Mouse (Mus musculus) CD4-positive helper T cell, adult 2 months (primary cell): ENCODE measurements around the gene Scyl3.
A peak's percentile ranks its signal among the peaks of the same experiment; 100 is the strongest.

ENCODE experiments used
- DNase-seq: peaks from one replicate; pipeline ENCODE4 v3.0.0-alpha.2; 2012; ENCODE audit warnings: low read depth, missing footprints, low spot score

Gene Scyl3

DNA sequence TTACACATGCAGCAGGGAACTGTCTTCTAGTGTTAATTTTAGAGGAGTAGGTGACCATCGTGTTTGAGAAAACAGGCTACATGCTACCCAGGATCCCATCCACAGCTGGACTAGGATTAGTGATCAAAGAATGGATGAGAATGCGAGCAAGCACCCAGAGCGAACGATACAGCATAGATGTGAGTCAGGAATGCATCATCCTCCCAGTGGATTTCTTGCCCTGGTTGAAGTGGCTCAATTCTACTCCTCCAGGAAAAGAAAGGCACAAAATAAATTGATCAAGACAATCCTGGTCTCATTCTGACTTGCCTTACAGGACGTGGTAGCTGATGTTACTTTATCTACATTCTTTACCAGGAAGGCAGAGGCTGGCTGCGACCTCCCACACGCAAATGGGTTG lies at the start of gene Scyl3:
Gene Scyl3, plus strand, starts transcription at position 255 of the 400 bp plus-strand sequence.
- no peak for DNase-seq

DNA sequence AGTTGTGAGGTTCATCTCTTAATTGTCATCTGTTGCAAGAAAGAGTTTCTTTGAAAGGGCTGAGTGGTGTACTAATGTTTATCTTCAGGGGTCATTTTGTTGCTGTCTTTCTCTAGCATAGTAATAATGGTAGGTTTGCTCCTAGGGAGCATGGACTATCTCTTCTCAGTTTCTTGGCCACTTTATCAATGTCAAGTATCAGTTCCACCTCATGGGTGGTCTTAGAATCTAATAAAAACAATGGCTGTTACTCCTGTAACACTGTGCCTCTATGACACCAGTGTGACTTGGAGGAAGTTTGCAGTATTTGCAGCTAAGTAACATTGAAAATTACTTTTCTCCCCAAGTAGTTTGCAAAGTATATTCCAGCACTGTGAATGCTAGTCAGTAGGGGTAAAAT lies 39.3 kb upstream of the Scyl3 start:
- no peak for DNase-seq

DNA sequence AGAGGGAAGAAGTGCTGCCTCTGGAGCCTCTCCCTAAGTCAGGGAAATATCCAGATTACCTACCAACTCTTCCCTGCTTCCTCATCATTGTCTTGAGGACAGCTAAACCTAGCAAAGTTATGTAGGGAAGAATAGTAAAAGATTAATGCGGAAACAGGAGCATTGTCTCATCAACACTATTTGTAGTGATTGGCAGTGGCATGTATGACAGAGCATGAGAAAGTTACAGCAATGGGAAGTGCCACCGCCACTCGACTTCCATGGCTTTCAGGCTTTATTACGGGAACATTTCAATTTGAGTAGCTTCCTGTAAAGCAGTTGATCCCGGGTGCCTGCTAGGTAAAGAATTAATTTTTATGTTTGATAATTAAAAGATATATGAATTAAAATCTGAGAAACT lies 35.6 kb upstream of the Scyl3 start:
- no peak for DNase-seq

DNA sequence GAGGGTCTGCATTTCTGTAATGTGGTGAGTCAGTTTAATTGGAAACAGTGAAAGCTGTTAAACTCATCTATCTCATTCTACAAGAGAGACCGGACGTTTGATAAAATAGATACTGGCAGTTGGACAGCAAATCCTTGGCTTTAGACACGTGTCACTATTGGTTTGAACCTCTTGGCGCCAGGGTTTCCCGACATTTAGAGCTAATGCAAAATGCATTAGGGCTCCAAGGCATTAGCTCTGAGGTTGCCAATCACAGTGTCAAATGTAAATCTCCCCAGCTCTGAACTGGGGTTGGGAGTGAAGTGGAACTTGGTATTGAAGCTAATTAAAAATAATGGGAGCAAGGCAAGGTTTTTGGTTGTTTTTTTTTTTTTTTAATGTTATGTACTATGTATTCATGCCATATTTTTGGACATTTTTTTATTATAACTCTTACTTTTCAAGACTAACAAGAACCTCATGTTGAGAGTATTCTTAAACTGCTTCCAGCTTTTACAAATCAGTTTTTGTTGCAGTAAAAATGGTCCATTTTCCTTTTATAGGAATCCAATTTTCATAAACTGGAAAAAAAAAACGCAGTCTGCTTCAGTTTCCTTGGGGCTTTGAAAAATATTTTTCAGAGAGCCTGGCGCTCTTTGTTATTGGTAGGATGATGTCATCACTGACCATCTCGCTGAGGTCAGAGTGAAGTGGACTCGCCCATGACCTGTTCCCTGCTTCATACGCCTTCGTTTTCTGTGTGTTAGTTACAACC lies 34.9 kb upstream of the Scyl3 start:
- no peak for DNase-seq

DNA sequence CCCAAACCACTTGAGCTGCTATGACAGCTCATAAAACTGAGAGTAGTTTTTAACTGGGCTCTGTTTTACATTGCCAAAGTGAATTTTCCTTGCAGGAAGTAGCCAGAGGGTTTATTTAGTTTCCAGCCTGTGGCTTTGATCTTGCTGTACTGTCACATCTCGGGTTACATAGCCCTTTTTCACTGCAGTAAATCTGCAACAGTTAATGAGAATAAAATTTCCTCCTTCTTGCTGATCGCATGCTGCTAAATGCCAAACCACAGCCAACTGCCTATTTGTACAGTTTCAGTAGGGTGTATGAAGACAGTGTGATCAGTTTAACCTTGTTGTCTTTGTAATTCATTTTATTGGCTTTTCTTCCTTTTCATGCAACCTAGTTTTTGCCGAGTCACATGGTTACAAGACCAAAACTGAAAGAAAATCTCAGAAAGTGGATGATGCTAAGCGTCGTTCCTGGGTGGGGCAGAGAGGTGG lies 30.6 kb upstream of the Scyl3 start:
- peak; percentile 41 for DNase-seq

DNA sequence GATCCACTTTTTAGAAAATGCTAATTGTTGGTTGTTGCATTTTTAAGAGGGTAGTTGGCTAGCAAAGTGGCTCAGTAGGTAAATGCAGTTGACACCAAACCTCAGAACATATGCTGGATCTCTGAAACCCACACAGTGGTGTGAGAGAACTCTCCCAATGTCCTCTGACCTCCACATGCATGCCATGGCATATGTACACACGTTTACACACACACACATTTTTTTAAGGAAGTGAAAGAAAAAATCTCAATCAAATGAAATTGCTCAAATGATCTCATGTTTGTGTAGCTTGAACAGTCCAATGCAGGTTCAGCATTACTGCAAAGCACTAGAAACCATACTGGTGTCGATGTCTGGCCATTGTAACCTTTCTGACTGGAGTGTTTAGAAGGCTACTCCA lies 29.3 kb upstream of the Scyl3 start:
- no peak for DNase-seq

DNA sequence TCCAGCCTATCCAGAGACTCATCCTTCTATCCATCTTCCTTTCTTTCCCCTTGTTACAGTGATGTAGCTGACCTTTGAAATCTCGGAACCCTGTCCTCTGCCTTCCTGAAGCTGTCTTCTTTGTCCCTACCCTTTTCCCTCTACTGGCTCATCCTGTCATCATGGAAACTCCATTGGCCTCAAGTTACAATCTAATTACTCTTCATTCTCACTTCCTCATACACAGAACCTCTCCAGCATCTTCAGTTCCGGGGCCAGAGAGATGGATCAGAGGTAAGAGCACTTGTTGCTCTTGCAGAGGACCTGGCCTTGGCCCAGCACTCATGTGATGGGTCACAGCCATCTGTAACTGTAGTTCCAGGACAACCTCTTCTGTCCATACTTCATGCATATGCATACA lies 28.7 kb upstream of the Scyl3 start:
- DNase-seq: no peak

DNA sequence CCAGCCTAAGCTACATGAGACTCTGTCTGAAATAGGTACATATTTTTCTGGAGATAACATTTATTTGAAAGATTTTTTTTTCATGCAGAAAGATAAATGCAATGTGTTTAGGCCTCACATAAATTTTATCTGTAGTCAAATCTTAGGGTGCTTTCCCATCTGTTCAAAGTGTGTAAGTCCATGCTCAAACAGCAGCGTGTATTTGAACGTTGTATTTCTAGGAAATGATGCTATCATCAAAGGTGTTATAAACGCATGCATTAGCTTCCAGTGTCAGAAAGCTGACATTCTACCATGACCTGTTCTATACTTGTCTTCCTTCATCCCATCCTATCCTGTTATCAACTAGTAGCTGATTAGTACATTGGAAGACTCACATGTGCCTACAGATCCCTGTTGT lies 25.5 kb upstream of the Scyl3 start:
- peak; percentile 6 for DNase-seq

DNA sequence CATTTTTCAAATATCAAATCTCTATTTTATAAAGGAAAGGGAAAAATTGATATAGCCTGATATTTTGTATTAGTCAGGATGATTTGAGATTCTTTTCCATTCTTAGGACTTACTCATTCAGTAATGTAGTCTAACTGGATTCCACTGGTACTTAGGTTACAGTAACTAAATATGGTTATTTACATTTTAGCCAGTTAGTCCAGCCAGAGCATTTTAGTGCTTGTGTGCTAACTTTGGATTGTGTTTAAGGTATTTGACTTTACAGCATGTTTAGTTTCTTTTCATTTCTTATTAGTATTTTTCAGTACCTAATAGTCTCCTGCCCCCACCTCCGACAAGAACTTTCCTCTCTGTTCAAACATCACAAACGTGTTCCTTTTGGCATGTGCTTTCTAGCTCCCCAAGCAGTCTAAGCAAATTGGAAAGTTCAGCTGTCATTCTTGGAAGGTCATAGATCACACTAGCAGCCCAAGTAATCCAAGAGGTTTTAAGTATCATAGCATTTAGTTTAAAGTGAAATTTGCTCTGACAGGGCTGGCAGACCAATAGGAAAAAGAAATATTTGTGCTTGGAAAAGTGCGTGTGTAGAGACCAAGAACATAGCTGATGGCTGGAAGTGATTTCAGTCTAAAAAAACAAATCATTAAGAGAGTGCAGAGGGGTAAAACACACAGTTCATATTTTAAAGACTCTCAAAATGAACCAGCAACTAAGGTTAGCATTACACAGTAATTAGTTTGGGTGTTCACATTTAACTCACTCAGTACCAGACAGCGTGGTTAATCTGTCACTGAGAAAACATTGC lies 21.7 kb upstream of the Scyl3 start:
- DNase-seq: no peak

DNA sequence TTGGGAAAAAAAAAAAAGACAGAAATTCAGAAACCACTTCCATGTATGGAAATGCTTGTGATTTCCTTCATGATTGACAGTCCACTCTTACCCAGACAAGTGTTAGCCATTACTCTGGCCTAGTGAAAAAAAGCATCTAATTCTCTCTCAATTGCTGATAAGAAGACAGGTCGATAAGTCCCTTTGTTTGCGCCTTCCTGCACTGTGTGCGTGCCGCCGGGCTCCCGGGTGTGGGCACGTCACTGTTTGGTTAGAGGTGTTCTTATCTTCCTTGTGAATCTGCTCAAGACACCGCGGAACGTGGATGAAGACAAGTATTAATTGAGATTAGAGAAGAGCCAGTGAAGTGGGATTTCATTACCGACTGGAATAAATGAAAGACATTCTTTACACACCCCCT lies 20.5 kb upstream of the Scyl3 start:
- no peak for DNase-seq

DNA sequence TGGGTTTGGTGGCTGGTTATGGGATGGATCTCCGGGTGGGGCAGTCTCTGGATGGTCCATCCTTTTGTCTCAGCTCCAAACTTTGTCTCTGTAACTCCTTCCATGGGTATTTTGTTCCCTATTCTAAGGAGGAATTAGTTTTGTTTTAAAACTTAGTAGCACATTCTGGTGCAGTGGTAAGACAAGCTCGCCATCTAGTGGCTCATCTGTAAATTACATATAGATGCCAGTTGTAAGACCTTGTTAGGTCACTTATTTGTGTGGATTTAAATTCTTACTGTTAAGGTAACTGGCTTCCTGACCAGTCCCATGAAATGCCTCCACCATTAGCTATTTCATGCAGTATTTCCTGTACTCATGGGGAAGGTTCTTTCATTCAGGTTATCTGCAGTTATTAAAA lies 18.6 kb upstream of the Scyl3 start:
- DNase-seq: peak; percentile 54

DNA sequence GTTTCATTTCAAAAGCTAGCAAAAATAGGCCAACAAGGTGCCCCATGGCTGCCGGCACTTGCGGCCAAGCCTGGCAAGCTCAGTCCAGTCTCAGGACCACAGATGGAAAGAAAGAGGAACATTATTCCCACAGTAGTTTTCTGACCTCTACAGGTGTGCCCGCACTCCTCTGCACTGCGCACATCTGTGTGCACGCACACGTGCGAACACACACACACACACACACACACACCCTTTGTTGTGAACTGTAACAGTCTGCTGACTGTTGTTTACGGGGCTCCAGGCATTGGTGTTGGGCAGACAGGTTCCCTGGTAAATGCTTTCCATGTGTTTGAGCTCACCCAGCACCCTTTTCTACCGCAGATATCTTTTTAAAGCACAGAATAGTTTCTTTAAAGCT lies 18.1 kb upstream of the Scyl3 start:
- no peak for DNase-seq

DNA sequence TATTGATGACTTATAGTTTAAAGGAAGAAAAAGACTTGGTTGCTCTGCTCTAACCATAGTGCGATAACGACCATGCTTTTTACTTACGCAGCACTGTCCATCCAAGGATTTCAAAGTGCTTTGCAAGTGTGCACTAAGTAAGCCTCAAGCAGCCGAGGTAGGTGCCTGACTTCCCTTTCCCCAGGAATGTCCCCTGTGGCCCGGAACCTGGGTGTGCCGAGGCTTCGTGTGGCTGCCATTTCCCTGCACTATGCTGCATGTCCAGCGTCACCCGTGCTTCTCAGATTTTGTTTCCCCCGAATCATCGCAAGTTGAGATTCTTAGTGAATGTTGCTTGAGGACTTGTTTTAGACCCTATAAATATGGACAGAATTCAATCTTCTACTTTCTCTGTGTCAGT lies 16.9 kb upstream of the Scyl3 start:
- DNase-seq: no peak

DNA sequence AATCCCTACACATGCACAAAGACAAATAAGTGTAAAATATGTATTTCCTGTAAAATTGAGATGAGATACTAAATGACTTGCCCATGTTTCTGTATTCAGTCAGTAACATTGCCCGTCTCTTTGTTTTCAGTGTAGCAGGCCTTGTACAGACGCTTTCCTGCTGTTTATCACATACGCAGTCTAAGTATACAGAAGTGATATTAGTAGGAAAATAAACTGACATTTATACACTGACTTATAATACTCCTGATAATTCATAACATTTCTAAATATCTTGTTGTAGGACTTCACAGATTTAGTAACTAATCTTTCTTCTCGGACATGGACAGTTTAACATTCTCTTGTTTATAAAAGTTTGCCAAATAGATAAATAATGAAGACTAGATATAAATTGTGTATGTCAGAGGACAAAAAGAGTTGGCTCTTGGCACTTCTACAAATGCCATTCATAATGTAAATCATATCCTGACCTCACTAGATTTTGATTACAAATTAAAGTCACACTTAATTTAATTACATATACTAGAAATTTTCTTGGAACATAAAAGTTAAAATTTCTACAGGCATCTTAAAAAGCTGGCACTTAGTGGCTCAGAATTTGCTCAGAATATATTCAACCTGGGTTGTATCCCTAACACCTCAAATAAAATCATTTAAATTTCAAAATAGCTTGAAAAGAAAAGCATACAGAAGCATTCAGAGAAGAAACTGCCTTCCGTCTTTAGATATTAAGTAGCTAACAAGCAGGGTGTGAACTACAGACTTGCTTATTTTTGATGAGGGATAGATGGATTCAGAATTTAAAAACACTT lies 11.3 kb upstream of the Scyl3 start:
- no peak for DNase-seq

DNA sequence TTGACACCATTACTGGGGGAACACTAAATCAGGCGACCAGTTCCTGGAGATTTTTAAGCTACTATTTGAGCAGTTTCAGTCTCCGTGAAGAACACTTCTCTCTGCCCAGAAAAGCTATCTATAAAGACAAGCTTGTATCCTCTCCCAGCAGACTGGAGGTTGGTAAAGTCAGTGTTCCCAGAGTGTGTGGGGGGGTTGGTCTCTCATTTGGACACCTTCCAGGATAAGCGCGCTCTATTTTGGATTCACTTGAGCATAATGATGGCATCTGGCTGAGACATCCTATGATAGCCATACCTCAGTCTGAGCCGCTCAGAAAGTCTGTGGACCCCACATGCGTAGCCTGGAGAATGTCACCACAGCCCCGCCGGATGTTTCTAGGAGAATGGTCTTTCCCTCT lies 4.8 kb upstream of the Scyl3 start:
- DNase-seq: no peak

DNA sequence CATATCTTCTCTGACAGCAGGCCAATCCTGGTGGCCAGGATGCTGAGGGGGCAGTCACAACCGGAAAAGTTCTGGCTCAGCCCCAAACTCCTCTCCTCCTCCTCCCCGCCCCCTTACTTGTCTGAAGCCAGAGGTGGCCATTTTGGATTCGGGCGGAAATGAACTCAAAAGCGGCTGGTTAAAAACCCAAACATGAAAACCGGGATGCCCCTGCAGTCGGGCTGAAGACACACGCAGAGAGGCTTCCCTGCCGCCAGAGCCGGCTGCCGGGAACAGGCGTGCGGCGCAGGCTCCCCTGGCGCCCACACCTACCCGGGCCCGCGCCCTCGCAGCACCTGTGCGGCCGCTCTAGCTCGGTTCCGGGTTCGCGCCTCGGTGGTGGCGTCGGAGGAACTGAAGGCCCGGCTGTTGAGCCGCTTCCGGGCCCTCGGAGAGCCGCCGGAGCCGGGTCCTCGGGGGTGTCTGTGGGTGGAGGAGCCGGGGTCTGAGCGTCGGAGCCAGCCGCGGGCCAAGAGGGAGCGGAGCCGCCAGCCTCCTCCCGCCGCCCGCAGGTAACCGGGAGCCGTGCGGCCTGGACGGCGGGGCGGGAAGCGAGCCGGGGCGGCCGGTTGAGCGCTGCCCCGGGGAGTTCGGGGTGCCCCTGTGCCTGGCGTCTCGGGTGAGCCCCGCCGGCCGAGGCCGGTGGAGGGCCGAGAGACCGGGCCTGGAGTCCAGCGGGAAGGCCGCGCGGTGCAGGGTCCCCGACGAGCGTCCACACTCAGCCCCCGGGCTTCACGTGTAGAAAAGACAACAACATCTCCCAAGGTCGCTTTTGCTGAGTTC lies 947 bp downstream of the Scyl3 start:
- peak; percentile 92 for DNase-seq

DNA sequence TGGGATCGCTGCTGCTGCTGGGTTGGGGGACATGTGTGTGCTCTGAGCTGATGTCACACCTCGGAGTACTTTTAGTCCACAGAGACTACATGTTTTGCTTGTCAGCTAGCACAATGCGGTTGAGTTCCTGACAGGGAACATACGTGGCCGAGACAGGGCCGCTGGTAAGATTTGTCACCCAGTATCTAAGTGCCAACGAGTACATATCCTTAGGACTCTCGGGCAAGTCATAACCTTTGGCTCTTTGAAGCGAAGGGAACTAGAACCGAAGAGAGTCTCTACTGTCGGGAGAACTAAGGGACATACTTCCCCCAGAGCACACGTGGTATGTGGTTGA lies 1.5 kb downstream of the Scyl3 start:
- DNase-seq: no peak

DNA sequence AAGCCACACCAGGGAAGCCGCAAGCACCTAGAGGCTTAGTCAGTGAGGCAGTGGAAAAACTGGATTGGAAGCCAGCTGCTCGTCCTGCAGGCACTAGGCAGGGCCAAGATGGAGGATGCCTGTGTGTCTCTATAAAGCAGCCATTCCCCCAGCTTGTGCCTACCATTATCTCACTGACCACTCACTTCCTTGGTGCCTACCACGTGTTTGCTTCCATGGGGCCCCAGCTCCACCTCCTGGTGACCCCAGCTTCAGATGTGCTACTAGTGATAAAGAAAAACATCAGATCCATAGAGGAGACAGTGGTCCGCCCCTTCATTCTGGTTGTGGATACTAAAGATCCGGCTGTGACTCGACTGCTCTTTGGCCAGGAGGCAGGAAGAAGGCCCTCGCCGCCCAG lies 2.9 kb downstream of the Scyl3 start:
- DNase-seq: no peak

DNA sequence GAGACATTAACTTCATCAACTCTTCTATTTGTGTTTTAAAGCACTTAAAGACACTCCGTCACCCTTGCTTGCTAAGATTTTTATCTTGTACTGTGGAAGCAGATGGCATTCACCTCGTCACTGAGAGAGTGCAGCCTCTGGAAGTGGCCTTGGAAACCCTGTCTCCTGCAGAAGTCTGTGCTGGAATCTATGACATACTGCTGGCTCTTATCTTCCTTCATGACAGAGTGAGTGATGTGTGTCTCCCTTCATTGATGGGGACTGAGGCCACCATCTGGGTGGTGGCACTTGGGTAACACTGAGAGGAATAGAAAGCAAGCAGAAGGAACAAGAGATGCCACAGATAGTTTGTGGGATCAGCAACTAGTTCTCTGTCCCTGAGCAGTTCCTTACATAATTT lies 5.7 kb downstream of the Scyl3 start:
- no peak for DNase-seq

DNA sequence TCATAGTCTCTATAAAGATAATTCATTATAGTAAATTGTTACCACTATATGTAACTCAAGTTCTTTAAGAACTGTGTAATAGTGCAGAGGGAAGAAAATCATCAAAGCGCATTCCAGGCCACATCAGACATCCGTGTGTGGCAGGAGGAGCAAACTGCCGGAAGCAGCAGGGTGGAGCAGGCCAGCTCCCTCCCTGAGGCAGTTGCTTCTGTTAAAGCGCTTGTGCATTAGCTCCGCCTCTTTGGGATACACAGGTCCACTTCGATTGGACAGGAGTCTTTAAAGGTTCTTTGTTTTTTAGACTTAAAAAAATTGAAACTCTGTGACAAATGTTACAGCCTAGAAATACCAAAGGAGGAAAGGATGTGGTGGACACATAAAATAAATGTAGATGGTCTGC lies 13.2 kb downstream of the Scyl3 start:
- no peak for DNase-seq

DNA sequence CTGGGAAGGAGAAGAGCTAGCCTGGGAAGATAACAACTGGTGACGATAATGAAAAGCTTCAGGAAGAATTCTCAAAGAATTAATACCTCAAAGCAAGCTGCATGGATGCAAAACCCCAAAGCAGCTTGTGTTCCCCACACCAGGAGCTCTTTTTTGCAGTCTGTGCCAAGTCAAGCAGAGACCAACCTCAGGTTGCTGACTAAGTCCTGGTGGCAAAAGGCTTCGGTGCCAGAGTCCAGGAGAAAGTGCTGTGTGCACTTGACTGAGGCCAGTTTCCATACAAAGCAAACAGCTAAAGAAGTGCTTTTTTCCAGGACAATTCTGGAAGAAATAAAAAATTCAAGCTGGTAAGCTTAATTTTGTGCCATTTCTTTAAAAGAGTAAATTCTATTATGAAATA lies 24.5 kb downstream of the Scyl3 start:
- no peak for DNase-seq

DNA sequence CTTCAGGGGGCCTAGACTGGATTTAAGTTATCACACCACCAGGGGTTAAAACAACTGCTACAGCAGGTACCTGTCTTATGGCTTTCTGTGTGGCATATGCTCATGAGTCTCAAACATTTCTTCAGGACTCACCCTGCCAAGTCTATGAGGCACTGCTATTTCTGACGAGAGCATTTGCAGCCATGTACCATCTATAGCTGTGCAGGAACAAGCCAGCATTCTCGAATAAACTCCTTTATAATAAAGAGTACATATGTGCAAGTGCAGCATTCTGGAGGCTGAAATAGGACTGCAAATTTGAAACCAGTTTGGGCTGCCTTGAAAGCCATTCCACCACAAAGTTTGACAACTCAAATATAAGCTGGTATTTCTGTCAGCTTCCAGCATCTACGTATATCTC lies 29.1 kb downstream of the Scyl3 start:
- DNase-seq: no peak
